Mouse (Mus musculus) ES-E14 (cell line): ENCODE measurements around the gene Degs2.

ENCODE experiments used
- CHD2 ChIP-seq: IDR thresholded peaks from 2 replicates; pipeline ENCODE4 v1.6.1; 2014; ENCODE audit warnings: mild to moderate bottlenecking, low read depth, low read length, inconsistent platforms
- HCFC1 ChIP-seq: IDR thresholded peaks from 2 replicates; pipeline ENCODE4 v1.6.1; 2012; ENCODE audit warnings: low read length, inconsistent platforms, borderline replicate concordance; ENCODE audit not compliant: insufficient read depth
- ZNF384 ChIP-seq: IDR thresholded peaks from 2 replicates; pipeline ENCODE4 v1.6.1; 2012; ENCODE audit warnings: low read depth, low read length, inconsistent platforms

DNA sequence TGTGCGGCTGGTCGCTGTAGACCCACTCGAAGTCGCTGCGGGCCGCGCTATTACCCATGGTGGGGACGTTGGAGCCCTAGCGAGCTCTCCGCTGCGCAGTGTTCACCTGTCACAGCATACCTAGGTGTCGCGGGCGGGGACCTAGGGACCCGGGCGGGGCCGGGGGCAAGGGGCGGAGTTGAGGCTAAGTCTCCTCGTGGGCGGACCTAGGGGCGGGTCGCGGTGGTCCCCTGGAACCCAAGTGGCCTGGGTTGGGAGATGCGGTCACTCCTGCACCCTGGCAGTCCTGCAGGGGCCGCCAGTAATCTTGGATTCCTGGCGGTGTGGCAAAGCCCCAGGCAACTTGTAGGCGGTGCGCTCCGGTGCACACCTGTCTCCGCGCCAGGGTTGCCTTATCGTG is at the start of gene Degs2:
- TF ChIP-seq HCFC1: no peak
- no peak for TF ChIP-seq CHD2
- TF ChIP-seq ZNF384: no peak
